Mouse (Mus musculus) myocyte (in vitro differentiated cells): ENCODE data around the gene Tff2. TPM values are rescaled to one million over a fixed set of nuclear protein-coding genes. Genes with fewer than 3 reads are reported as not detected.

Experiments
- H3K27me3 ChIP-seq: one replicate; pipeline ENCODE4 v1.6.1; 2011; ENCODE audit not compliant: control insufficient read depth, insufficient read depth, insufficient read length
- H3K36me3 ChIP-seq: one replicate; pipeline ENCODE4 v1.6.1; 2011; ENCODE audit not compliant: control insufficient read depth, insufficient read depth
- H3K4me2 ChIP-seq: one replicate; pipeline ENCODE4 v1.6.1; 2011; ENCODE audit warnings: low read depth, control low read depth
- H3K4me3 ChIP-seq: one replicate; pipeline ENCODE4 v1.5.1; 2011; ENCODE audit warnings: mild to moderate bottlenecking, control low read depth, moderate library complexity
- H3K79me2 ChIP-seq: one replicate; pipeline ENCODE4 v1.6.1; 2011; ENCODE audit not compliant: control insufficient read depth, insufficient read depth
- H3ac ChIP-seq: one replicate; pipeline ENCODE4 v1.6.1; 2011; ENCODE audit not compliant: control insufficient read depth, insufficient read length
- CEBPB ChIP-seq: IDR thresholded peaks from 2 replicates; pipeline ENCODE4 v1.6.1; 2011; ENCODE audit warnings: mild to moderate bottlenecking, moderate library complexity; ENCODE audit not compliant: poor library complexity, insufficient read depth, severe bottlenecking
- E2F4 ChIP-seq: IDR thresholded peaks from one replicate; pipeline ENCODE4 v1.6.1; 2011; ENCODE audit warnings: mild to moderate bottlenecking, control low read depth, moderate library complexity; ENCODE audit not compliant: insufficient read depth
- MAX ChIP-seq: IDR thresholded peaks from one replicate; pipeline ENCODE4 v1.6.1; 2011; ENCODE audit warnings: low read depth, mild to moderate bottlenecking, control low read depth
- MYOD1 ChIP-seq, 3 experiments: IDR thresholded peaks; one replicate each; pipeline ENCODE4 v1.6.1; 2011; ENCODE audit warnings: control low read depth in 2 of 3, low read depth in 2 of 3, mild to moderate bottlenecking in 2 of 3, moderate library complexity in 1 of 3; ENCODE audit not compliant: insufficient read length in 2 of 3, control insufficient read depth in 1 of 3
- MYOG ChIP-seq, 3 experiments: IDR thresholded peaks; one replicate each; pipeline ENCODE4 v1.6.1; 2011; ENCODE audit warnings: control low read depth in 2 of 3, low read depth in 2 of 3, mild to moderate bottlenecking in 2 of 3; ENCODE audit not compliant: insufficient read length in 2 of 3, control insufficient read depth in 1 of 3, insufficient read depth in 1 of 3
- POLR2A ChIP-seq: IDR thresholded peaks from one replicate; pipeline ENCODE4 v1.6.1; 2011; ENCODE audit warnings: low read depth, mild to moderate bottlenecking, control low read depth, moderate library complexity; ENCODE audit not compliant: insufficient read length
- POLR2AphosphoS2 ChIP-seq: IDR thresholded peaks from one replicate; pipeline ENCODE4 v1.6.1; 2011; ENCODE audit warnings: low read depth, control low read depth; ENCODE audit not compliant: insufficient read length
- REST ChIP-seq: IDR thresholded peaks from one replicate; pipeline ENCODE4 v1.6.1; 2011; ENCODE audit warnings: mild to moderate bottlenecking, control low read depth, moderate library complexity; ENCODE audit not compliant: insufficient read depth, insufficient read length
- SRF ChIP-seq: IDR thresholded peaks from one replicate; pipeline ENCODE4 v1.6.1; 2011; ENCODE audit warnings: low read depth; ENCODE audit not compliant: control insufficient read depth, insufficient read length
- TCF12 ChIP-seq: IDR thresholded peaks from one replicate; pipeline ENCODE4 v1.6.1; 2011; ENCODE audit warnings: mild to moderate bottlenecking, control low read depth; ENCODE audit not compliant: poor library complexity, insufficient read depth, severe bottlenecking
- TCF3 ChIP-seq: IDR thresholded peaks from one replicate; pipeline ENCODE4 v1.6.1; 2011; ENCODE audit warnings: low read depth, control low read depth; ENCODE audit not compliant: insufficient read length
- USF1 ChIP-seq: IDR thresholded peaks from one replicate; pipeline ENCODE4 v1.6.1; 2011; ENCODE audit warnings: low read depth, mild to moderate bottlenecking, control low read depth, moderate library complexity
- polyA plus RNA-seq: library from polyadenylated mRNA; unstranded; fragments of >200 nt; fragmentation: generic; extraction: Trizol; gene quantifications from one replicate; pipeline ENCODE4 v1.2.1, GENCODE M21; 2012; ENCODE audit warnings: missing spikeins

Tff2 gene
- polyA plus RNA-seq, 1 experiment: not detected

- Histone ChIP-seq H3K36me3 (no peaks in the 10 kb centered on the region), H3K4me2 (no peak overlapping the region), H3ac (no peak overlapping the region), H3K4me3 (no peak overlapping the region), H3K79me2 (no peaks in the 10 kb centered on the region), H3K27me3 (no peaks in the 10 kb centered on the region)
- TF ChIP-seq REST: no peak
- peak in 2 of 3 experiments; percentile 18 to 57 for TF ChIP-seq MYOD1 (IDR thresholded peaks at IDR 0.05; ENCODE audit: control insufficient read depth in 1 of 3, insufficient read length in 2 of 3, low read depth in 2 of 3)
- TF ChIP-seq MYOG (IDR thresholded peaks at IDR 0.05; ENCODE audit: control insufficient read depth in 1 of 3, insufficient read depth in 1 of 3, insufficient read length in 2 of 3, low read depth in 2 of 3): peak in 1 of 3 experiments; percentile 17
- TF ChIP-seq E2F4: no peak
- no peak for TF ChIP-seq MAX
Observed at GRCm38 (mm10) chr17:31131269-31131821, 12.7 kb downstream of the Tff2 start.

GRCm38 (mm10) chr17:31129452-31129851, 14.6 kb downstream of the Tff2 start, which contains the start of gene Tff3:
Gene Tff3, minus strand, starts transcription at chr17:31129646.
- H3K27me3 ChIP-seq: no peaks in the 10 kb centered on the region
- H3K4me3 ChIP-seq: no peak within 1 kb of the TSS
- H3K4me2 ChIP-seq: no peak within 1 kb of the TSS
- H3K79me2 ChIP-seq: no peaks in the 10 kb centered on the region
- H3K36me3 ChIP-seq: no peaks in the 10 kb centered on the region
- TF ChIP-seq MAX: no peak
- H3ac ChIP-seq: no peak within 1 kb of the TSS

GRCm38 (mm10) chr17:31128708-31129318, 15.3 kb downstream of the Tff2 start:
- TF ChIP-seq REST: no peak
- TF ChIP-seq TCF12: no peak
- TF ChIP-seq CEBPB: no peak
- no peak for TF ChIP-seq POLR2A
- no peak for TF ChIP-seq TCF3
- TF ChIP-seq E2F4: no peak
- TF ChIP-seq SRF: no peak
- TF ChIP-seq MYOD1 (IDR thresholded peaks at IDR 0.05; ENCODE audit: control insufficient read depth in 1 of 3, insufficient read length in 2 of 3, low read depth in 2 of 3): no peak
- TF ChIP-seq MAX: no peak
- TF ChIP-seq MYOG (IDR thresholded peaks at IDR 0.05; ENCODE audit: control insufficient read depth in 1 of 3, insufficient read depth in 1 of 3, insufficient read length in 2 of 3, low read depth in 2 of 3): no peak
- no peak for TF ChIP-seq POLR2AphosphoS2
- no peak for TF ChIP-seq USF1
- no peak overlapping the region for H3ac ChIP-seq
- no peak overlapping the region for H3K4me3 ChIP-seq
- no peak overlapping the region for H3K4me2 ChIP-seq
- H3K27me3 ChIP-seq: no peaks in the 10 kb centered on the region
- no peaks in the 10 kb centered on the region for H3K79me2 ChIP-seq
- H3K36me3 ChIP-seq: no peaks in the 10 kb centered on the region

- Histone ChIP-seq H3K27me3 (no peaks in the 10 kb centered on the region), H3K36me3 (no peaks in the 10 kb centered on the region), H3K4me3 (no peak overlapping the region), H3K4me2 (no peak overlapping the region), H3K79me2 (no peaks in the 10 kb centered on the region), H3ac (no peak overlapping the region)
- TF ChIP-seq POLR2AphosphoS2 (no peak), MYOG (IDR thresholded peaks at IDR 0.05; ENCODE audit: control insufficient read depth in 1 of 3, insufficient read depth in 1 of 3, insufficient read length in 2 of 3, low read depth in 2 of 3) (no peak), CEBPB (no peak), TCF3 (no peak), MAX (no peak), REST (no peak), POLR2A (no peak), SRF (no peak), USF1 (no peak)
Observed at GRCm38 (mm10) chr17:31125548-31126266, 18.4 kb downstream of the Tff2 start.

GRCm38 (mm10) chr17:31121975-31122374, 22.1 kb downstream of the Tff2 start:
- no peak overlapping the region for H3ac ChIP-seq
- no peaks in the 10 kb centered on the region for H3K79me2 ChIP-seq
- no peak for TF ChIP-seq SRF
- no peak for TF ChIP-seq TCF12
- TF ChIP-seq E2F4: no peak
- TF ChIP-seq POLR2AphosphoS2: no peak
- H3K4me3 ChIP-seq: no peak overlapping the region
- H3K27me3 ChIP-seq: no peaks in the 10 kb centered on the region
- no peaks in the 10 kb centered on the region for H3K36me3 ChIP-seq
- no peak overlapping the region for H3K4me2 ChIP-seq
